Mouse (Mus musculus) thymus, adult 2 months (tissue): Measurements from ENCODE around the gene Ift52. TPM values are rescaled to one million over a fixed set of nuclear protein-coding genes. Genes with fewer than 3 reads are reported as not detected.

Experiments used
- DNase-seq: peaks from one replicate; pipeline ENCODE4 v3.0.0; 2021
- H3K27ac ChIP-seq: fragments of 200-500 bp; 2 replicates; pipeline ENCODE4 v1.5.1; 2012; ENCODE audit warnings: low read length, control low read depth; ENCODE audit not compliant: control insufficient read depth, insufficient read depth
- H3K27me3 ChIP-seq: fragments of 200-500 bp; 2 replicates; pipeline ENCODE4 v1.6.1; 2012; ENCODE audit warnings: mild to moderate bottlenecking, low read length, moderate library complexity, mixed read lengths; ENCODE audit not compliant: control insufficient read depth, insufficient read depth
- H3K36me3 ChIP-seq: fragments of 200-500 bp; 2 replicates; pipeline ENCODE4 v1.6.1; 2012; ENCODE audit warnings: mild to moderate bottlenecking, low read length, moderate library complexity; ENCODE audit not compliant: control insufficient read depth, insufficient read depth
- H3K4me1 ChIP-seq: fragments of 200-500 bp; replicated peaks from 2 replicates; pipeline ENCODE4 v1.6.1; 2012; ENCODE audit warnings: low read length; ENCODE audit not compliant: control insufficient read depth, insufficient read depth
- H3K4me3 ChIP-seq: fragments of 200-500 bp; 2 replicates; pipeline ENCODE4 v1.5.1; 2012; ENCODE audit warnings: mild to moderate bottlenecking, low read length, control low read depth, moderate library complexity; ENCODE audit not compliant: control insufficient read depth, insufficient read depth
- CTCF ChIP-seq: fragments of 200-500 bp; IDR thresholded peaks from 2 replicates; pipeline ENCODE4 v1.5.1; 2012; ENCODE audit warnings: mild to moderate bottlenecking, control low read depth, low read length, moderate library complexity, borderline replicate concordance; ENCODE audit not compliant: control insufficient read depth, poor library complexity, insufficient read depth; ENCODE audit errors: extremely low read depth
- POLR2A ChIP-seq: fragments of 200-500 bp; IDR thresholded peaks from 2 replicates; pipeline ENCODE4 v1.6.1; 2012; ENCODE audit warnings: mild to moderate bottlenecking, low read length, control low read depth, moderate library complexity; ENCODE audit not compliant: control insufficient read depth, poor library complexity, insufficient read depth; ENCODE audit errors: extremely low read depth
- WGBS: fragments of 180-500 bp; shearing (Covaris S2); methylation state at CpG from one replicate; pipeline ENCODE4 v1.1.7; 2018; 5-methylcytosine and 5-hydroxymethylcytosine counted together
- polyA plus RNA-seq: library from polyadenylated mRNA; depleted of rRNA; stranded (reverse); fragments of >200 nt; gene quantifications from 2 replicates; pipeline ENCODE4 v1.2.3, GENCODE M21; 2012

Gene Ift52
- polyA plus RNA-seq, 1 experiment: 28.9 TPM

DNA sequence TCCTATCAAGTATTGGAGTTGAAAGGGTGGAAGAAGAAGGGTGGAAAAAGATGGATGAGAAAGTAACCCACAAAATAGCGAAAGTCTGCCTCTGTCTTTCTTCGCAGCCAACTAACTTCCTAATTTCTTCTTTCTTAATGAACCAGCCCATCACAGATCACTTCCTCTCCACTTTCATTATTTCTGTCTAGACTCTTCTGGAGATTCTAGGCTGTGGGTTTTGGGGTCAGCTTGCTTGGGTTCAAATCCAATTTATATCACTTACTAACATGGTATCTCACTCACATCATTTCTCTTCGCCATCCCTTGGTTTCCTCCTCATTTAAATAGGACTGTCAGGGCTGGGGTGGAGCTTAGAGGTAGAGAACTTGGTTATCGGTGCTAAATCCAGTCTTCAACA is 28.9 kb upstream of the Ift52 start:
- Histone ChIP-seq H3K4me1 (no peaks in the 10 kb centered on the region), H3K27ac (no peak overlapping the region), H3K36me3 (no peaks in the 10 kb centered on the region), H3K4me3 (no peak overlapping the region), H3K27me3 (no peaks in the 10 kb centered on the region)
- no peak for TF ChIP-seq CTCF
- no peak for TF ChIP-seq POLR2A
- DNase-seq: no peak
- 41% methylated on average over 4 of the region's 4 CpGs for WGBS

DNA sequence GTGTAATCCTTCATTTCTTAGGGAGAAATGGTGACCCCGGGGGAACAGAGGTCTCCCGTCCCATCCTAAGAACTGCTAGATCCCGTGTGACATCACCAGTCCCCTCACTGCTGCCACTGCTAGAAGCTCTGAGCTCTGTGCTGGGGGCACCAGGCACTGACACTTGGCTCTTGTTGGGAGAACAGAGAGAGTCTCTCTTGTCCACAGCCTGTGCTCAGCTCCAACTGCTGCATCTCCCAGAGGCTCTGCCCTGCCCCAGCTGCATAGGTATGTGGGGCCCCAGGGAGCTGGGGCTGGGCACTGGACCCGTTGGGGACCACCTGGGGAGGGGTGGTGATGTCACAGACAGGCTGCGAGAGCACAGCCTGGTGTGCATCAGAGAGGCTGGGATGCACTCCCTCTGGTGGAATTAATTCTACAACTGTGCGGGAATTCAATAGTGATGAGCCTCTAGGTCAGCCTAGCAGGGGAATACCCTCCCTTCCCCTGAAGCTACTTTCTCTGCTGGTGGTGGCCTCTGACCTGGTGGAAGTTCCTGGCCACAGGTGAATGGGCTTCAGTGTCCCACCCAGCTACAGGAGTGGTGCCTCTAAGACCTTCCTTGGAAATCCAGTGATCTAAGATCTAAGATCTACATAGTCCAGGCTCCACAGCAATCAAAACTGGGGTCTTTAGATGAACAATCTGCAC is 25.6 kb upstream of the Ift52 start:
- TF ChIP-seq POLR2A: no peak
- TF ChIP-seq CTCF: no peak
- no peak overlapping the region for H3K27ac ChIP-seq

GRCm38 (mm10) chr2:162992084-162992437 is 25.1 kb upstream of the Ift52 start:
- Histone ChIP-seq H3K36me3 (no peaks in the 10 kb centered on the region), H3K27ac (no peak overlapping the region), H3K27me3 (no peaks in the 10 kb centered on the region), H3K4me3 (no peak overlapping the region), H3K4me1 (no peaks in the 10 kb centered on the region)
- no peak for TF ChIP-seq POLR2A
- no peak for TF ChIP-seq CTCF
- no peak for DNase-seq

More for the DNA sequence above, 25.6 kb upstream of the Ift52 start:
- no peaks in the 10 kb centered on the region for H3K4me1 ChIP-seq
- no peak for DNase-seq
- WGBS: 62% methylated on average over 6 of the region's 6 CpGs
- H3K36me3 ChIP-seq: no peaks in the 10 kb centered on the region
- H3K27me3 ChIP-seq: no peaks in the 10 kb centered on the region
- H3K4me3 ChIP-seq: no peak overlapping the region

- Histone ChIP-seq H3K4me1 (no peaks in the 10 kb centered on the region), H3K27me3 (no peaks in the 10 kb centered on the region), H3K4me3 (no peak overlapping the region), H3K27ac (no peak overlapping the region), H3K36me3 (no peaks in the 10 kb centered on the region)
- no peak for DNase-seq
- TF ChIP-seq CTCF (no peak), POLR2A (no peak)
- 82% methylated on average over 9 of the region's 9 CpGs for WGBS
These were observed 23.1 kb upstream of the Ift52 start for GRCm38 (mm10) chr2:162993881-162994616.

DNA sequence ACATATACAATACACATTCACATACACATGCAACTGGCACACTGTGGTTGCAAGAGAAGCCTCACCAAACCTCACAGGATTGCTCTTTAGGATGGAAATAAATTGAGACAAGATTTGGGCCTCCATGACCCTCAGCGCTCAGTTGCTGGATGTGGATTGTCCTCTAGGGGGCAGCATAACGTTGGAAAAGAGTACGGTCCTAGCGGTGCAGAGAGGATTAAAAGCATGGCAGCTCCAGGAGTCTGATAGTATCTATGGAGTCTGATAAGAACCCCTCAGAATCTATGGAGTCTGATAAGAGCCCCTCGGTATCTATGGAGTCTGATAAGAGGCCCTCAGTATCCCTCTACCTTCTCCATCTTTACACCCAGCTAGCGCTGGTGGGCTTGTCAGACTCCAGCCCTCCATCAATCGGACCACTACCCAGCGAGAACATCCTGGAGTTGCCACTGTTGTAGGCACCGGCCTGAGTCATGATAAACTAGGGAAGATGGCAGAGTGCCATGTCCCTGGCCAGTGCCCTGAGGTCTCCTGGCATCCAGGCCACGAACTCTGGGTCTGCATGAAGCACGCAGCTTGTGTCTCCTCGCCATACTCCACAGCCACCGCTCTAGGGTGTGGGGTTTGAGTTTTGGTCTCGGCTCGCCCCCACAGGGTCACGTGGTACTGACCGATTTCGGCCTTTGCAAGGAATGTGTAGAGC is 18.5 kb upstream of the Ift52 start:
- no peaks in the 10 kb centered on the region for H3K4me1 ChIP-seq
- TF ChIP-seq CTCF (no peak), POLR2A (no peak)
- no peaks in the 10 kb centered on the region for H3K27me3 ChIP-seq
- H3K27ac ChIP-seq: no peak overlapping the region
- 35% methylated on average over 18 of the region's 18 CpGs for WGBS
- H3K4me3 ChIP-seq: no peak overlapping the region
- H3K36me3 ChIP-seq: no peaks in the 10 kb centered on the region
- peak; percentile 50 for DNase-seq

DNA sequence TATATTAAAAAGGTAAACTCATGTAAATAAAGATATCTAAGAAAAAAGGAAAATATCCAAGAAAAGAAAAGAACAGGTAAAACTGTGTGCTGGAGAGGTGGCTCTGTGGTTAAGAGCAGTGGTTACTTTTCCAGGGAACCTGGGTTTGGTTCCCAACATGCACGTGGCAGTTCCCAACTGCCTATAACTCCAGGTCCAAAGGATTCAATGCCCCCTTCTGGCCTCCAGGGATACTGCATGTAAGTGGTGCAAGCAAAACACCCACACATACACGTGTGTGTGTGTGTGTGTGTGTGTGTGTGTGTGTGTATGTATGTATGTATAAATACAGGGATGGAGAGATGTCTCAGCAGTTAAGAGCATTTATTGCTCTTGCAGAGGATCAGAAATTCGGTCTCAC is 17.4 kb upstream of the Ift52 start:
- DNase-seq: peak; percentile 54
- 28% methylated on average over 3 of the region's 3 CpGs for WGBS
- H3K27ac ChIP-seq: no peak overlapping the region
- TF ChIP-seq CTCF: no peak
- TF ChIP-seq POLR2A: no peak
- no peaks in the 10 kb centered on the region for H3K4me1 ChIP-seq
- H3K27me3 ChIP-seq: no peaks in the 10 kb centered on the region
- no peak overlapping the region for H3K4me3 ChIP-seq
- H3K36me3 ChIP-seq: no peaks in the 10 kb centered on the region
